Mouse (Mus musculus): ENCODE results near the gene Olfr1216.
"Not testable (repeated sequence)": the region's sequence is repeated elsewhere in the genome, so short reads cannot be mapped to it uniquely, and the experiment has no call there.

Olfr1216 gene

DNA sequence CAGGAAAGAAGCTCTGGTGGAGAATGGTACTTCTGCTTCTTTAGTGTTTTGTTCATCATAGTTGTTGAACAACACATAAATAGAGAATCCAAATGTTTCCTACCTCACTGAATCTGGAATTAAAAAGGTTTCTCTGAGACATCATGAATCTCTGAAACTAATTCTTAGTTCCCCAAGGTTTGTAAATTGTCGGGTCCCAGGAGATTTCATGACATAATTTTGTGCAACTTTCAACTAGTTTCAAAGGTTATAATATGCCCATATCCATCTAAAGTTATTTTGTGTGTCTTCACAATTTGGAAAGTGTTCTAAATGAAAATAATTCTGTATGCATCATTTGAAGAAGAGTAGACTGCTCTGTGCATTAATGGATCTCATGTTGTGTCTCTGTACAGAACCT, at the start of gene Olfr1216:
Gene Olfr1216 (minus strand): TSS at position 101 of the 400 bp plus-strand sequence.
- no peak for DNase-seq (ENCODE audit: low read depth, low spot score)

DNA sequence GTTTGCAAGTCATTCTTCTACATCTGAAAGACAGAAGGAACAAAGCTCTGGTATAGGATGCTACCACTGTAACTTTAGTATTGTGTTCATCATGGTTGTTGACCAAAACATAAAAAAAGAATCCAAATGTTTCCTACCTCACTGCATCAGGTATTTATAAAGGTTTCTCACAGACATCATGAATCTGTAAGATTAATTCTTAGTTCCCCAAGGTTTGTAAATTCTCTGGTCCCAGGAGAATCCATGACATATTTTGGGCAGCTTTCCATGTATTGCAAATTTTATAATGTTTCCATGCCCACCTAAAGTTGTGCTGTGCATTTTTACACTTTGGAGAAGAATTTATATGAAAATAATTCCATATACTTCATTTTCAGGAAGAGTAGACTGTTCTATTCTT, 42.9 kb upstream of the Olfr1216 start, which contains the start of gene Olfr1218:
Gene Olfr1218 (minus strand): TSS at position 101 of the 400 bp plus-strand sequence.
- DNase-seq (ENCODE audit: low read depth, low spot score), result no peak

DNA sequence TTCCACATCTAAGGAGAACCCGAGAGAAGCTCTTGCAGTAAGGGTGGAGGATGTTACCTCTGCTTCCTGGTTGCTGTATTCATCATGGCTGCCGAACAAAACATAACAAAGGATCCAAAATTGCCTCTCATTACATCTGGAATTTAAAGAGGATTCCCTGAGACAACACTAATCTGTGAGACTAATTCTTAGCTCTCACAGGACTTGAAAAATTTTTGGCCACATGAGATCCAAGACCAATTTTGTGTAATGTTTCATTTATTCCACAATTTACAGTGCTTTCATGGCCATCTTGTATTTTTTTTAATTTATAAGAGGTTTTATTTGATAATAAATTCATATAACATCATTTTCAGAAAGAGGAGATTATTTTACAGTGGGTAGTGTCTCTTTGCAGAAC, 13.8 kb upstream of the Olfr1216 start, which contains the start of gene Olfr1217:
Gene Olfr1217 (minus strand): TSS at position 101 of the 400 bp plus-strand sequence.
- DNase-seq (ENCODE audit: low read depth, low spot score), result no peak

DNA sequence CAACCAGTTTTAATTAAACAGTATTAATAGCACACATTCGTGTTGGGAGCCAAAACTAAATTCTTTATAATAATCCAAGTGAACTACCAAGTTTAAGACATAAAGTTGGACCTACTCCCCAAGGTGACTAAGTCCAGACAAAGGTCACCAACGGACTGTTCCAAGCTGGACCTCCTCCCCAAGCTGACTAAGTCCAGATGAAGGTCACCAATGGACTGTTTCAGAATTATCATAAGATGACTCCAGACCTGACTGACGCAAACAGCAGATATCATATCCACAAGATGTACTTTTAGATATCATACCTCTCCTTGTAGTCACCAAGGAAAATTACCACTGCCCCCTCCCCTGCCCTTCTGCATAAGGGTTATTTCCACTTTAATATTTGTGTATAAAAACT, 3.3 kb upstream of the Olfr1216 start:
- DNase-seq (ENCODE audit: low read depth, low spot score), result not testable (repeated sequence)

DNA sequence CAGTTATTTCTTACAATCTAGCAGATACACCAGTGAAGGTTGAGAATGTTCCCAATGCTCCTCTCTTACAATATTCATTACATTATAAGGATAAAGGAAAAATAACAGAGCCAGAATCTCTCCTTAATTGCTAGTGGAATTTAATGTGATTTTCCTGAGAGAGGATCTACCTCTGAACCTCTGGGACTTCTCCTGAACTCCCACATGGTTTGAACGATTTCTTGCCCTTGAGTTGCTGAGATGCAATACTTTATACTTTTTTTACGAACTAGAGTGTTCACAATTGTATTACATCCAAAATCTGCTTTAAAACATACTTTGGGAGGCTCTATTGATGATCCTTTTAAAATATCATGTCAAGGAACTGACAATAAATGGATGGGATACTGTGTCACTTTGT, 11.3 kb downstream of the Olfr1216 start, which contains the start of gene Olfr1215:
Gene Olfr1215 (minus strand): TSS at position 101 of the 400 bp plus-strand sequence.
- no peak for DNase-seq (ENCODE audit: low read depth, low spot score)

DNA sequence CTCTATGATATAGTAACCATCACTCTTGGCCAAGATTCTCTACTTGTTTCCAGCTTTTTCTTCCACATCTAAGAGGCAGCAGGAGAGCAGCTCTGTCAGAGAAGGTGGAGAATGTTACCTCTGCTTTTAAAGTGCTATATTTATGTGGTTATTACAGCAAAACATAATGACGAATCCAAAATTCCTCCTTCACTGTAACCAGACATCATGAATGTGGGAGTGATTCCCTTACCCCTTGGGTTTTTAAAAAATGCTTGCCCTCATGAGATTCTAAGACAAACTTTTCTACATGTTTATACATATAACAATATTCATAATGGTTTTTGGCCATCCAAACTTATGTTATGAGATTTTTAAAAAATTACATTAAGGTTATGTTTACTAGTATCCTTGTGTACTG, 25.6 kb downstream of the Olfr1216 start, which contains the start of gene Olfr1214:
Gene Olfr1214 (minus strand): TSS at position 101 of the 400 bp plus-strand sequence.
- no peak for DNase-seq (ENCODE audit: low read depth, low spot score)

DNA sequence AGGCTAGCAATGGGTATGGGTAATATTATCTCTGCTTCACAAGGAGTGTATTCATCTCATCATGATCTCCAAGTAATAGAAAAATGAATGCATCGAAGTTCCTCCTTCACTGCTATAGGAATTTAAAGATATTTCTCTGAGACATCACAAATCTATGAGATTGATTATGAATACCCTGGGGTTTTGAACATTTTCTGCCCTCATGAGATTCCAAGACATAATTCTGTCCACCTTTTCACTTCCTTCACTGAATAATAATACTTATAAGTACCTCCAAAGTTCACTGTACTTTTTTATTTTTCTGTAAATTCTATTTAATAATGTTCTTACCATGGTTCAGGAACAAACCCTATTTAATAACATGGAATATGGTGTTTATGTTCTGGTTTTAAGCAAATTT, 38.0 kb downstream of the Olfr1216 start, which contains the start of gene Gm13762:
Gene Gm13762 (minus strand): TSS at position 101 of the 400 bp plus-strand sequence.
- no peak for DNase-seq (ENCODE audit: low read depth, low spot score)
